Mouse (Mus musculus): ENCODE data around the gene Vps45. TPM values are rescaled to one million over a fixed set of nuclear protein-coding genes. Genes with fewer than 3 reads are reported as not detected.
A peak's percentile ranks its signal among the peaks of the same experiment; 100 is the strongest.

The Vps45 gene
- total RNA-seq, 2 experiments from 2014 or later = 32.9 to 39.4 TPM

GRCm38 (mm10) chr3:95999308-96000079, 58.8 kb downstream of the Vps45 start:
- DNase-seq (ENCODE audit: low spot score in 2 of 2) = no peak

- DNase-seq (ENCODE audit: low spot score in 2 of 2) = no peak
These were observed 61.0 kb downstream of the Vps45 start for GRCm38 (mm10) chr3:95997203-95997721.

GRCm38 (mm10) chr3:95996451-95997073, 61.7 kb downstream of the Vps45 start:
- no peak for DNase-seq (ENCODE audit: low spot score in 2 of 2)

DNA sequence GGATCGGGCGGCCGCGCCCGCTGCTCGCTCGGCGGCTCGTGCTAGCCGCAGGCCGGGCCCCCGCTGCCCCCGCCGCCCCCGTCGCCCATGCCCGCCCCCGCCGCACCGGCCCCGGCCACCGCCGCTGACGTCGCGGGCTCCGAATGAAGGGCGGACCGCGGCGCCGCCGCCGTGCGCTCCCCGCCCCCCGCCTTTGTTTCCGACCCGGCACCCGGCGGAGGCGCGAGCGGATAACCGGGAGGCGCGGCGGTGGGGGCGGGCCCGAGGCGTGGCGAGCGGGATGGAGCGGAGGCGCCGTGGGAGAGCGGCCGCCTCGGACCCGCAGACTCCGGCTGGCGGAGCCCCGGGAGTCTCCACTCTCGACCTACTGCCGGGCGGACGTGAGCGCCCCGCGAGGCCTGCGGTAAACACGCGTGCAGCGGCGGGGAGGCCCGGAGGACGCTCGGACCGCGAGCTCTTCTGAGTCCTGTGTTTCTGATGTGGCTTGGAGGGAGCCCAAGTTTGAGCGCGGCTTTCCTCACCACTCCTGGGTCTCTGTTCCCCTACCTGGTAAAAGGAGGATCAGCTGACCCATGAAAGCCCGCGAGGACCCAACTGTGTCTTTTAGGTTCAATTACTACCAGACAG, 62.4 kb downstream of the Vps45 start, which contains the start of gene Plekho1:
TSS of gene Plekho1 (minus strand) at position 200 of the 627 bp plus-strand sequence.
- DNase-seq (ENCODE audit: low spot score in 2 of 2) = no peak

GRCm38 (mm10) chr3:95994975-95995801, 63.1 kb downstream of the Vps45 start:
- DNase-seq (ENCODE audit: low spot score in 2 of 2) = no peak

- DNase-seq (ENCODE audit: low spot score in 2 of 2) = no peak
These were observed 63.9 kb downstream of the Vps45 start for GRCm38 (mm10) chr3:95994381-95994846.

DNA sequence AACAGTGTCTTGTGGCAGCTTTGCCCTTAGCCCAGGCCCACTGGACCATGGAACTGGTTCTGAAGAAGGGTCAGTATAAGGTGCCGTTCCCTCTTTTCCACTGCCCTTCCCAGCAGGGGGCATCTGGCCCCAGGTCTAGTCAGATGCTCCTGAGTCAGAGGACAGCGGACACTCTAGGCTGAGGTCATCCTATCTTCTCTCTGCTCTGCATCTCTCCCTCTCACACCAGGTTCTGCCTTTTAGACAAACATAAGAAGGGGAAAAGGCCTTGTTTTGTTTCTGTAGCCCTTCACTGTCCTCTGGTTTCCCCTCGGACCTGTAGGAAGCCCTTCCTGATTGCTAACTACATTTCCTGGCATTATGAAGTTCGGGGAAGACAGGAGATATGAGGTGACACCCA, 64.4 kb downstream of the Vps45 start:
- DNase-seq (ENCODE audit: low spot score in 2 of 2) = no peak

DNA sequence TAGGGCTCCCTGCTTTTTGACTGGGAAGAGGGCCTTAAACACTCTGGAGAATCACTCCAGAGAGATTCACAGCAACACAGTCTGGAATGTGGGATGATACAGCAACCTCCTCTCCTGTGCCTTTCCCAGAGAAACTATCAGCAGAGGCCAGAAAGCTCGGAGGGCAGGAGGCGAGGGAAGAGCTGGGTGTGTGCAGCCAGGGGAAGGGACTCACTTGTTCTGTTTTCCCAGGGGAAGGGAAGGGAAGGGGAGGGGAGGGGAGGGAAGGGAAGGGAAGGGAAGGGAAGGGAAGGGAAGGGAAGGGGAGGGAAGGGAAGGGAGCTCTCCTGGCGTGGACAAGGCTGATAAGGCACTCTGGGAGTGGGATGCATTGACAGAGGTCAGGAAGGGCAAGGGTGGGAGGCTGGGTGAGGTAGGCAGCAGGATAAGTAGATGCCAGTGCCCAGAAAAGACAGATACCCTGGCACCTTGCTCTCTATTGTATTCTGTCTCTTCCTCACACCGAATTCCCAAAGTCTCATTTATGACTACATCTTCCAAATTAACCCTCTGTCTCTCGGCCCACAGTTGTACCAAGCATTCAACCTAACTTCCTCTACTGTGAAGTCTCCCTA, 65.2 kb downstream of the Vps45 start:
- no peak for DNase-seq (ENCODE audit: low spot score in 2 of 2)

DNA sequence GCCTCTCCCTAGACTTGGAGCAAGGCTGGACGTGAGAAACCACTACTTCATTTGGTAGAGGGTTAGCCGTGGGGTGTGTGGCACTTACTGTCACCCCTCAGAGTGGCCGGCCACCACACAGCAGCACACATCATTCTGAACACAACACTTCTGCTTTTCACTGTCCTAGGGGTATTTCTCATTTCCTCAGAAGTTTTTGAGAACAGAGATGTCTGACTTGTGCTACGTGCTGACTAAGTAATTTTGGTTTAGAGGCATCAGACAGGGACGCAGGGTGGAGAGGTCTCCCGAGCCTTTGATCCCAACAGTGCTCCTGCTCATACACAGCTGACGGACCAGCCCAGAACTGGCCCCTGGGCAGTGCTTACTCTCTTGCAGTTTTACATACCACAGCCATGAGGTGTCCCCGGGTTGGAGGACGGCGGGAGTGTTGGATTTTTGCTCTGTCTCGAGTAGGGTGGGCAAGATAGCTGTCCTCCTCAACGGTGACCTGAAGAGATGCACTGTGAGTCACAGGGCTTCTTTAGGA, 67.8 kb downstream of the Vps45 start:
- no peak for DNase-seq (ENCODE audit: low spot score in 2 of 2)

- peak in 1 of 2 experiments; percentile 38 for DNase-seq (ENCODE audit: low spot score in 2 of 2)
These were observed 69.3 kb downstream of the Vps45 start for GRCm38 (mm10) chr3:95988969-95989368.

DNA sequence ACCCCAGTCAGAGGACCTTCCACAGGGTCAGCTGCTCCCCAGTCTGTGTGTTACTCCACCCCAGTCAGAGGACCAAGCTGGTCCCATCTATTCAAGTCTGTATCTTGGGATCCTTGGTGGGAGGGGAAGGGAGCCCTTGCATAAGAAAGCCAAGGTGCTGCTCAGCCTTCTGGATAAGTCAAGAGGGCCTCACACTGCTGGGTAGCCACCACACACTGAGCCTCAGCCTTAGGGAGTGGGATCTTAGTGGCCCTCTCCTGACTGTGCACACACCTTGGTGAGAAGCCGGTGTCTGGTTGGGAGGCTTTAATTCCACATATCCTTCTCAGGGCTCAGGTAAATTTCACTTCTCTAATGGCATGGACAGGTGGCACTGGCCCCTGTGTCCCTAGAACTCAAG, 70.1 kb downstream of the Vps45 start:
- DNase-seq (ENCODE audit: low spot score in 2 of 2) = no peak

GRCm38 (mm10) chr3:95987386-95988110, 70.7 kb downstream of the Vps45 start:
- no peak for DNase-seq (ENCODE audit: low spot score in 2 of 2)

DNA sequence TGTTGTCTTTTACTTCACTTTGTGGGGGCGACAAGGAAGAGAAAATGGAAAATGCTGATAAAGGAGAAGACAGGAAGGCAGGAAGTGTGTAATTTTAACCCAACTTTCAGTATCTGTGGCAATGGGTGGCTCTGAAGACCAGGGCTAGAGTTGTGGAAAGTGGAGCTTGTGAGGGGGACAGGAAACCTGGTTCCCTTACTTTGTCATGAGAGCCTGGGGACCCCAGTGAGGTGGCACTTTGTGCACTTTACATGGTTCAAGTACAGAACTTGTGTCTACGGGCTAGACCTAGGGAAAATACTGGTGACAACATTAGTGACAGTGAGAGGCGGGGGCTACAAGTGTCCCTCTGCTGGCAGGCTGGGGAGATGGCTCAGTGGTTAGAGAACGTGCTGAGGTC, 71.3 kb downstream of the Vps45 start:
- DNase-seq (ENCODE audit: low spot score in 2 of 2) = no peak

DNA sequence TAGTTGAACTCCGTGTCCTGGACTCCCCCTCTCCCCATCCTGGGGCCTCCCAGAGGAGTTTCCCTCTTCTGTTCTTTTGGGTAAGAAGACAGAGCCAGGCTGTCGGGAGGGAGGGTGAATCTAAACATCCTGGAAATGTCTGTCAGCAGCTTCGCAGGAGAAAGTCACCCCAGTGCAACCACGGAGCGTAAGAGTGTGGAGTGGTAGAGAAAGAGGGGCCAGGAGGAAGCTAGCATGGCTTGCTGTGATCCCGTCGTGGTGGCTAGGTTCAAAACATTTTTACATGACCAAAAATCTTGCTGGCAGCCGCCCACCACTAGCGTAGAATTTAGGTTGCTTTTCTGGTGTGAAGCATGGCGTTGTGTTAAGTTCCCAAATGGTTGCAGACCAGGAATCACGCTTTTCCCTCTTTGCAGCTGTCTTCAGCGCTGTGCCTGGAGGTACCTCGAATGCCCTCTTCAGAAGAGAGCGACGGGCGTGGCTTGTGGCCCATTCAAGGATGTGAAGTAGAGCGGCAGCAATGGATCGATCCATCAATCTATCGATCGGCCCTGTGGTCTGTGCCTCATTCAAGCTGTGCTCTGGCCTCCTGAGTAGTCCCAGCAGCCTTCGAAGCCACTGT, 72.2 kb downstream of the Vps45 start:
- DNase-seq (ENCODE audit: low spot score in 2 of 2) = no peak

- no peak for DNase-seq (ENCODE audit: low spot score in 2 of 2)
These were observed 72.9 kb downstream of the Vps45 start for GRCm38 (mm10) chr3:95985209-95986000.

- no peak for DNase-seq (ENCODE audit: low spot score in 2 of 2)
These were observed 76.1 kb downstream of the Vps45 start for GRCm38 (mm10) chr3:95982129-95982528.

DNA sequence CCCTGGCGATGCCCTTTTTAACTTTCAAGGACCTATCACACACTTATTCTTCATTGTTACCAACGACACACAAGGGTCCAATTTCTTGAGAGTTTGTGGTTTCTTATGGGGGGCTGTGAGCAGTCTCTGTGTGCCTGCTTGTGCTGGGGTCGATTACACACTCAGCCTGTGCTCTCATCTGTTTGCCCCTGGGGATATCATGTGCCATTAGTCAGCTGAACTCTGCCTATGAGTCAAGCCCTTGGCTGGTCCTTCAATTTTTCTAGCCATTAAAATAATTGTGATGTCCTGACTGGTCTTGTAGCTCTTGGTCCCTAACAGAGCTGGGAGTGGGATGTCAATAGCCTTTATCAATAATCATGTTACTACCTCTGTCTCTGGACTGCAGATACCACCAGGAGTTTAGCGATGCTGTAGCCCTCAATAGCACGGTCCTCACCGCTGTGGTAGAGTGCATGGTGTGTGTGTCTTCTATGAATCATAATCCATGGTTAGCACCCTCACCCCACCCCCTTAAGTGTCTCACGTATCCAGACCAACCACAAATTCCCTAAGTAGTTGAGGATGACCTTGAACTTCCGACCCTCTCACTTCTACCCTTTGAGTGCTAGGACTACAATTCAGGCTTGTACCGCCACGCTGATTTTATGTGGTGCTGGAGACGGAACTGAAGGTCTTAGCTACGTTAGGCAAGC, 77.8 kb downstream of the Vps45 start:
- DNase-seq (ENCODE audit: low spot score in 2 of 2) = no peak

DNA sequence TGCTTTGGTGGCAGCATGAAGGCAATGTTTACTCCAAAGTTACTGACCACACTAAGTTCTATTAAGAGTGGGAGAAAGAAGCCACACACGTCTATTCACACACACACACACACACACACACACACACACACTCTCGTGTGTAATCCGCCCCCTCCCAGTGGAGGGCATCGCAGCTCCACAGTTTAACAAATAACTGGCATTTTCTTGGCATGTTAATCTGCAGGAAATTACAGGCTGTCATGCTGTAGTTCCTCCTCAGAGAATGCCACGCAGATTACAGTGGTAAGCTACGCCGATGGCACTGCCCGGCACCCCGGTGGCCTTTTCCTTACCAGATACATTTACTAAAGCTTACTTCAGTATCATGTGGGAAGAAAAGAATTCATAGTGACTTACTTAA, 80.0 kb downstream of the Vps45 start:
- no peak for DNase-seq (ENCODE audit: low spot score in 2 of 2)
